Mouse (Mus musculus) stomach, embryonic 14.5 days (tissue): Measurements from ENCODE around the gene Zfhx3. TPM values are rescaled to one million over a fixed set of nuclear protein-coding genes. Genes with fewer than 3 reads are reported as not detected.

ENCODE experiments used
- ATAC-seq: fragments of 200-750 bp; cut with Nextera tagmentation; 2 replicates; pipeline ENCODE4 v1.8.0; 2017; ENCODE audit warnings: low read depth, moderate TSS enrichment; ENCODE audit not compliant: insufficient number of reproducible peaks, insufficient read depth, low FRiP score
- H3K27ac ChIP-seq: fragments of 300-500 bp; sonication (generic); 2 replicates; pipeline ENCODE4 v1.5.1; 2014; ENCODE audit warnings: mild to moderate bottlenecking, low read length, moderate library complexity, mixed read lengths
- H3K27me3 ChIP-seq: fragments of 300-500 bp; sonication (generic); 2 replicates; pipeline ENCODE4 v1.6.1; 2014; ENCODE audit warnings: low read length, control low read depth, mixed read lengths; ENCODE audit not compliant: control insufficient read depth, insufficient read depth
- H3K36me3 ChIP-seq: fragments of 300-500 bp; sonication (generic); 2 replicates; pipeline ENCODE4 v1.6.1; 2014; ENCODE audit warnings: mild to moderate bottlenecking, control low read depth, low read length, moderate library complexity, mixed read lengths; ENCODE audit not compliant: control insufficient read depth, insufficient read depth
- H3K4me1 ChIP-seq: fragments of 300-500 bp; sonication (generic); 2 replicates; pipeline ENCODE4 v1.6.1; 2014; ENCODE audit warnings: low read length, control low read depth, mixed read lengths; ENCODE audit not compliant: control insufficient read depth, insufficient read depth
- H3K4me2 ChIP-seq: fragments of 300-500 bp; sonication (generic); replicated peaks from 2 replicates; pipeline ENCODE4 v1.6.1; 2014; ENCODE audit warnings: low read depth, low read length, control low read depth
- H3K4me3 ChIP-seq: fragments of 300-500 bp; sonication (generic); 2 replicates; pipeline ENCODE4 v1.5.1; 2014; ENCODE audit warnings: low read depth, low read length, control low read depth
- H3K9ac ChIP-seq: fragments of 300-500 bp; sonication (generic); replicated peaks from 2 replicates; pipeline ENCODE4 v1.6.1; 2014; ENCODE audit warnings: low read depth, mild to moderate bottlenecking, control low read depth, low read length, moderate library complexity, mixed read lengths
- H3K9me3 ChIP-seq: fragments of 300-500 bp; sonication (generic); 2 replicates; pipeline ENCODE4 v1.6.1; 2016; ENCODE audit warnings: low read depth, low read length, control low read depth; ENCODE audit not compliant: control insufficient read depth
- WGBS: fragments of 180-500 bp; shearing (Covaris S2); extraction: QIAGEN DNeasy Blood & Tissue Kit; methylation state at CpG from one replicate; pipeline ENCODE4 v1.1.7; 2014; 5-methylcytosine and 5-hydroxymethylcytosine counted together
- polyA plus RNA-seq: library from polyadenylated mRNA; unstranded; fragments of >200 nt; fragmentation: Nextera tagmentation; extraction: Ambion mirVana; gene quantifications from 2 replicates; pipeline ENCODE4 v1.2.1, GENCODE M21; 2014

The Zfhx3 gene
- polyA plus RNA-seq, 1 experiment from 2014 or later, result 25.4 TPM

- 68% methylated on average over 14 of the region's 14 CpGs for WGBS
- no peaks in the 10 kb centered on the region for H3K9me3 ChIP-seq
- no peaks in the 10 kb centered on the region for H3K36me3 ChIP-seq
- no peak overlapping the region for H3K27ac ChIP-seq
- H3K9ac ChIP-seq, result no peak overlapping the region
- no peak overlapping the region for H3K4me2 ChIP-seq
- peaks cover 82% of the 10 kb centered on the region for H3K4me1 ChIP-seq
- no peak overlapping the region for H3K4me3 ChIP-seq
- no peak for ATAC-seq
- H3K27me3 ChIP-seq, result no peaks in the 10 kb centered on the region
Measured at GRCm38 (mm10) chr8:108899251-108899771, 956.9 kb downstream of the Zfhx3 start.

DNA sequence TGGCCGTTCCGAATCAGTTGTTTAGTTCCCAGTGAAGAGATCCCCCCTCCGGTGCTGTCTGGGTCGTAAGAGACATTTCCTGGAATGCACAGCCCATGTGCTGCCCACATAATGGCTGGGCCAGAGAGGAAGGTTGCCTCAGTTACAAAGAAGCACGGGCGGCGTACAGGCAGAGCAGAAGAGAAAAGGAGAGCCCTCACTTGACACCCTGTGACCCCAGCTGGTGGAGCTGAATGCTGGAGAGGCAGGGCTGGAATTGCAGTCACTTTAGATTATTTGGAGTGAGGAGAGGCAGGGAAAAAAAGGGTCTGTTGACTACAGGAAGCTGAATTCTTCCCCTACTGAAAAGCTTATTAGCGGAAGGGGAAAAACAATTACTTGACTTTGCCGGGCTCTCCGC is 958.1 kb downstream of the Zfhx3 start:
- no peak overlapping the region for H3K9ac ChIP-seq

GRCm38 (mm10) chr8:108901208-108901607 is 958.8 kb downstream of the Zfhx3 start:
- Histone ChIP-seq H3K9ac (no peak overlapping the region), H3K4me3 (no peak overlapping the region), H3K27ac (peak overlapping the region; percentile 45; the same call in 1 of the 2 replicates), H3K4me2 (0 out of 2 replicates have a peak overlapping the region, but pooled peaks have one; percentile 1), H3K9me3 (no peaks in the 10 kb centered on the region), H3K36me3 (no peaks in the 10 kb centered on the region), H3K4me1 (peaks cover 81% of the 10 kb centered on the region), H3K27me3 (no peaks in the 10 kb centered on the region)
- WGBS, result 43% methylated on average over 14 of the region's 14 CpGs
- ATAC-seq, result no peak

More for the DNA sequence above, 958.1 kb downstream of the Zfhx3 start:
- Histone ChIP-seq H3K36me3 (no peaks in the 10 kb centered on the region), H3K9me3 (no peaks in the 10 kb centered on the region), H3K4me3 (no peak overlapping the region), H3K4me1 (peaks cover 81% of the 10 kb centered on the region), H3K4me2 (no peak overlapping the region), H3K27ac (peak overlapping the region; percentile 45; the same call in 1 of the 2 replicates), H3K27me3 (no peaks in the 10 kb centered on the region)
- WGBS, result 29% methylated on average over 10 of the region's 10 CpGs
- ATAC-seq, result no peak

DNA sequence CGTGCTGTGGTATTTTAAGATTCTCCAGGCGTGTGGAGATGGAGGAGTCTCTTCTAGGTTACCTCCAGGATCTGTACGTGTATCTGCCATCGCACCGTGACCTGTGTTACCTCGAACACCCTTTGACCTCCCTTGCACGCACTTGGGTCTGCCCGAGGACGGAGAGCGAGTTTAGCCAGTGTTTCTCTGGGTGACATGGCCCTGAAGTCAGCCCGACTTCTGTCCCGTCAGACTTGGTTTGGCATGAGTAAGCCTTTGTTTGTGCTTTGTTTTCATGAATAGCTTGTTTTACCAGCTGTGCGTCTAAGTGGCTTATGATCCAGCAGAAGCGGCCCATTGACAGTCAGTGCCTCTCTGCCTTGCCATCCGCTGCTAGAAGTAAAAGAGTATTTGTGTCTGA is 961.1 kb downstream of the Zfhx3 start:
- 35% methylated on average over 15 of the region's 15 CpGs for WGBS
- H3K4me3 ChIP-seq, result no peak overlapping the region
- H3K36me3 ChIP-seq, result no peaks in the 10 kb centered on the region
- ATAC-seq, result no peak
- no peaks in the 10 kb centered on the region for H3K27me3 ChIP-seq
- H3K9ac ChIP-seq, result no peak overlapping the region
- H3K27ac ChIP-seq, result peak overlapping the region; percentile 52; the same call in 1 of the 2 replicates
- no peaks in the 10 kb centered on the region for H3K9me3 ChIP-seq
- no peak overlapping the region for H3K4me2 ChIP-seq
- peaks cover 65% of the 10 kb centered on the region for H3K4me1 ChIP-seq

DNA sequence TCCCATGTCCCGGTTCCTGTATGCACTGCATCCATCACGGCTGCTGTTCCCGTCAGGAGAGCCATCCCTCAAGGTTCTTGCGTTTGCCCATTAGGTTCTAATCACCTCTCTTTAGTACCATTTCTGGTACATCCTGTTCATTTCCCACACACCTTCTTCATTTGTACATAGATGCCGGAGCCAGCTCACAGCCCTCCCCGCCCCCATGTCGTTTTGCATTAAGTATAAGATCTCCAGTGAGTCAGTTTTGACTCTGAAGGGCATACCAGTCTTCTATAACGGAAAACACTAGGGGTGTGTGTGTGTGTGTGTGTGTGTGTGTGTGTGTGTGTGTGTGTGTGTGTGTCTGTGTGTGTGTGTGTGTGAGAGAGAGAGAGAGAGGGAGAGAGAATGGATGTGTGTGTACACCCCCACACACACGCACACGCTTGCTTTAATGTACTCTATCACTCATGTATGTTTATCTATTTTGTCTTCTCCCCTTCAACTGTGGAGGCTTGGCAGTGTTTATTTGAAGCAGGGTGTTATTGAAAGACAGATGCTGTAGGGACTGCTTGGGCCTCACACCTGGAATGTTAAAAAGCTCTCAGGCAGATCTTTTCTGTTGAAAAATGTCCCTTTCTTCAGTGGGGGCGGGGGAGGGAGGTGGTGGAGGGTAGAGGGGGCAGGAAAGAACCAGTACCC is 962.0 kb downstream of the Zfhx3 start:
- Histone ChIP-seq H3K27ac (peak overlapping the region; percentile 89; the same call in 1 of the 2 replicates), H3K9me3 (no peaks in the 10 kb centered on the region), H3K4me2 (no peak overlapping the region), H3K4me3 (no peak overlapping the region), H3K9ac (no peak overlapping the region), H3K4me1 (peaks cover 60% of the 10 kb centered on the region), H3K27me3 (no peaks in the 10 kb centered on the region), H3K36me3 (no peaks in the 10 kb centered on the region)
- WGBS, result 30% methylated on average over 11 of the region's 11 CpGs
- ATAC-seq, result no peak

GRCm38 (mm10) chr8:108908066-108908465 is 965.6 kb downstream of the Zfhx3 start:
- H3K27me3 ChIP-seq, result no peaks in the 10 kb centered on the region
- no peak overlapping the region for H3K27ac ChIP-seq
- H3K9ac ChIP-seq, result no peak overlapping the region
- no peak overlapping the region for H3K4me3 ChIP-seq
- H3K4me2 ChIP-seq, result no peak overlapping the region
- H3K9me3 ChIP-seq, result no peaks in the 10 kb centered on the region
- 81% methylated on average over 9 of the region's 9 CpGs for WGBS
- H3K36me3 ChIP-seq, result no peaks in the 10 kb centered on the region
- no peak for ATAC-seq
- H3K4me1 ChIP-seq, result peaks cover 37% of the 10 kb centered on the region

DNA sequence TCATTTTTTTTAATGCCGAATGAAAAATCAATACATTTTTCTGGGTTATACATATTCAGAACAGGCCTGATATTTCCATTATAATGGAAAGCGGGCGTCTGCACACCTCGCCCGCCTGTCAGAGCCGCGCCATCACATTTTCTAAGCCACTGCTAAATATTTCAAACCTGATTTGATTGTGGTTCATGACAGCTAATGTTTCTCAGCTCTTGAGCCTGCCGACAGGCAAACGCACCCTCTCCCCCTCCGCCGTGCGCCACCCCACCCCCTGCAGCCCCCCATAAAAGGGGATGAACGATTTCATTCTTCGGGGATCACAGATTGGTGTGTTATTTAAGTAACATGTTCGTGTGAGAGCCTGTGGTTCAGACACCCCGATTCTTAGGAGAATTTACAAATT is 966.1 kb downstream of the Zfhx3 start:
- WGBS, result 78% methylated on average over 16 of the region's 16 CpGs
- Histone ChIP-seq H3K36me3 (no peaks in the 10 kb centered on the region), H3K4me3 (no peak overlapping the region), H3K9me3 (no peaks in the 10 kb centered on the region), H3K4me1 (peaks cover 32% of the 10 kb centered on the region), H3K27me3 (no peaks in the 10 kb centered on the region), H3K27ac (no peak overlapping the region), H3K4me2 (no peak overlapping the region), H3K9ac (no peak overlapping the region)
- no peak for ATAC-seq

GRCm38 (mm10) chr8:108909035-108909434 is 966.6 kb downstream of the Zfhx3 start:
- Histone ChIP-seq H3K4me1 (peaks cover 28% of the 10 kb centered on the region), H3K36me3 (no peaks in the 10 kb centered on the region), H3K4me2 (no peak overlapping the region), H3K27me3 (no peaks in the 10 kb centered on the region), H3K27ac (no peak overlapping the region), H3K4me3 (no peak overlapping the region), H3K9me3 (no peaks in the 10 kb centered on the region), H3K9ac (no peak overlapping the region)
- ATAC-seq, result no peak
- WGBS, result 65% methylated on average over 9 of the region's 9 CpGs
